Mouse (Mus musculus) T-helper 2 cell (primary cell): ENCODE measurements around the gene Krtcap3.

ENCODE experiments used
- in situ Hi-C: fragments of 300-600 bp; cut with MboI, MseI; formaldehyde crosslinking; loops from one replicate; pipeline ENCODE4 v1.15.1; 2025; ENCODE audit warnings: high pct_unique_total_duplicates

Gene Krtcap3

DNA sequence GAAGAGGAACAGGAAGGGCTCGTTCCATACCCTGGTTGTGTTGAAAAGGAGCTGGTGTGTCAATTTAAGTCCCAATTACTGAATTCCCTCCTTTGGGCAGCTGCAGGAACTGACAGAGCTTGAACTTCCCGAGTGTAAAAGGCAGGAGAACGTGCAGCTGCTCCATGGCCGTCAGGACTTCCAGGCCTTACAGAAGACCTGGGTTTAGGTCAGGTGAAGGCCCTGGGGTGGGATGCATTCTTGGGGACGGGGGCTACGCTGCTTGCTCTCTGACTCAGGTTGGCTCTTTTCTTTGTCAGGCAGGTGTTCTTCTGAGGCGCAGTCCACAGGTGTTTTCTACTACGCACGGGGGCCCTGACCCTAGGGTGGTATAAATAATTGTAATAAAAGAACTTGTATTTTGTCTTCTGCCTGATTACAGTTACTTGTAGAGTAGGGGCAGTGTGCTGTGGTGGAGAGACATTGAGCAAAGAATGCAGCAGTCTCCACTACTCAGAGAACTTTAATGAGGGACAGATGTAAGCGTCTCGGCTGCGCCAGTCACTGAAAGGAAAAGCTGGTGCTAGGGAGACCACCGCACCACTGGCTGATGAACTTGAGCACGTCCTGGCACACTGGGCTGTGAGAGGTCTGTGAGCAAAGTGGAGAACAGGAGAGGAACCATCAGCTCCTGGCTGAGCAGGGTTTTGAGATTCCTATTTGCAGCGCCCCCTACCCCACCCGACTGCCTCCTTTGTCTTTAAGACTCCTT, 1.5 kb downstream of the Krtcap3 start:
- in situ Hi-C loops, result no loop called here

DNA sequence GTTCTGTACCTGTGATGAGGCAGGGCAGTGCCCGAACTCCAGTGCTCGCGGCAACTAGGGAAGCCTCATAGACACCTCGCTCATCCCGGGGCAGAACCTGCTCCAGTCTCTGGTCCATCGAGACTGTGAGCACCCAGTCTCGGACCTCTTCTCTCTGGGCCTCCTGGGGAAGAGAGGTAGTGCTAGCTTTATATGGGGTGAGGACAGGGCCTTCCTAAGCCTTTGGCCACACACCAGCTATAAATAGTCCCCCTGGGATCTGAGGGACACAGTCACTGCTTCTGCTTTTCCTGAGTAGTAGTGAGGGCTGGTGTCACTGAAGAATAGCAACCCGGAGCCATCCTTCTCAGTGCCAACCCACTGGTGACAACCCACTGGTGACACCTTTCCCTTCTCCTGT, 2.3 kb downstream of the Krtcap3 start:
- in situ Hi-C loops, result no loop called here

DNA sequence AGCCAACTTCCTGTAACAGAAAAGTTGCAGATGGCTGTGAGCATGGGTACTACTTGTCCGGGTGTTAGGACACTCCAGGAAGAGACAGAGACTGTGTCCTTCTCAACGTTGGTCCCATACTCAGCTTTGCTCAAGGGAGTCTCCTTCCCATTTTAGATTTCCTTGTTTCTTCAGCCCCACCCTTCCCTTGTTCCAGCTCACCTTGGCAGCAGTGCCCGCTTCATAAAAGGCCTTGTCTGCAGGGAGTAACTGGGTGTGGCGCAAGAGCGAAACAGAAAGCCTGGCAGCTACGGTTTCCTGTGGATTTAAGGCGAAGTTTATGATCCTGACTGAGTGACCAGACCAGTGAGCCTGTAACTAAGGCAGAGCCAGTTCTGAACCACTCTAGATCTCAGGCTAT, 3.0 kb downstream of the Krtcap3 start:
- in situ Hi-C loops, result no loop called here

DNA sequence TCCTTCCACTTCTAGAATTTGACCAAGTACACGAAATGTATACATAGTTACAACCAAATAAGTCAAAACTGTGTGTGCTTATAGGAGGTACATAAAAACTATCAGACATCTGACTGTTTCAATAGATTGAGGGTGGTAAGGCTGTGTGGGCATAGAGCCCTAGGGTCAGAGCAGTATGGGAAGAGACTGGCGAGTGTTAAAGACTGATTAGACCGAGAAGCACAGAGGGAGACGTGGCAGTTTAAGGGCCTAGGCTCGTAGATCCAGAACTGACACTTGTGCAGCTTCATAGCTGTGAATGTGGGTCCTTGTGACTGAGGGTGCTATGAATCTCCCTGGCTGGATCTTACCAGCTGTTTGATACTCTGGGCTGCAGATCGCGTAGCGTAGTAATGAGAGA, 3.4 kb downstream of the Krtcap3 start:
- in situ Hi-C loops, result no loop called here

DNA sequence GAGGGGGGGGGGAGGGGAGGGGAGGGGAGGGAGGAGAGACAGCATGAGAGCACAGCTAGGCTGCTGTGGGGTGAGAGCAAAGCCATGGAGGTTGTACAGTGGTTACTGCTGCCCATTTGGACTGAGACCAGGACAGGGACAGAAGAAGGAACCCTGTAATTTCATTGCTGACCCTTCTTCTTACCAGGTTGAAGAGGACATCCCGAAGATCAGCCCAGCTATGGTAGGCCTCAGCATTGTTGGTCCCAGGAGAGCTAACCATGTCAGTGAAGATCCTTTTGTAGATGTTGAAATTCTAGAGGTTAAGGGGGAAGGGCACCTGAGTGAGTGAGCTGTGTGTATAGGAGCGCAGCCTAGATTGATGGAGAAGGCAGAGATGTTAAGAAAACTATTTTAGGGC, 3.9 kb downstream of the Krtcap3 start:
- in situ Hi-C loops, result no loop called here

DNA sequence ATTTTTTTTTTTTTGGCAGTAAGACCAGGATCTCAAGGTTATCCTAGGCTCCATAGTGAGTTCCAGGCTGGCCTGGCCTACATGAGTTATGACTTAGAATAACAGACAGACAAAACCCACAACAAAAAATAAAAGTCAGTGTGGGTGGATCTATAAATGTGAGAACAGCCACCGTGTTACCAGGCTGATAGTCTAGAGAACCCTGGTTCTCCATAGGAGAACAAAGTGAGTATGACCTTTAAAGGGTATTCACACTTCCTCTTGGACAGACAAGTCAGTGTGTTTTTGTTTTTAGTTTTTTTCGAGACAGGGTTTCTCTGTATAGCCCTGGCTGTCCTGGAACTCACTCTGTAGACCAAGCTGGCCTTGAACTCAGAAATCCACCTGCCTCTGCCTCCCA, 4.5 kb downstream of the Krtcap3 start:
- in situ Hi-C loops, result no loop called here

DNA sequence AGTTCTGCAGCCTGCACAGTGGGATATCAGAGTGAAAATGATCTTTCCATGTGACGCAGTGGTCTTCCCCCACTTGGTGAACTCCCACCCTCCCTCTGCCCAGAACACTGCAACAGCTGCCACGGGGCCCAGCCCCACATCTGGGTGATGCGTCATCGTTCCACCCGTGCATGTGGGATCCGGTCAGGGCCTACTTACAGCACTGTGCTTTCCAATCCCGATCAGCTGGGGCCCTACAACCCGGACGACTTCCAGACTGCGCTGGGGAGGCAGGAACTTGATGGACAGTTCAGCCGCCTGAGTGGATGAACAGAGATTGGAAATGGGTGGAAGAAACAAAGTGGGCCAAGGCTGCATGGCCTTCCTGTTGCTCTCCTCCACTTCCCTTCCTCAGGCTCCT, 6.1 kb downstream of the Krtcap3 start:
- in situ Hi-C loops, result no loop called here

DNA sequence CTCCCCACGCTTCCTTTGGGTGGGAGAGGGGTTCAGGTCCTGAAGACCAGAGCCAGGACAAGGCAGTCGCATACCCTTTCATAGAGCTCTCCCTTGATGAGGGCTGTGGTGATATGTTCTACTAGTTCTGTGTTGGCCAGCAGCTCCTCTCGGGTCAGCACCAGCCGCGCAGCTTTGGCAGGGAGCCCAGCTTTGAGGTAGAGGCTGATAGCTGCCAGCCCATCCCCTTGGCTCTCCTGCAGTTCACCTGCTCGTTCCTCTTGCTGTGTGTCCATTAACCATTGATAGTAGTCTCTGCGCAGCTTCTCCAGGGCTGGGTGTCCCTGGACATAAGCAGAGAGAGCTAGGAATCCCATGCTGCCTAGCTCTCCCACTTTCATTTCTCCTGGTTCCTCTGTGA, 14.6 kb downstream of the Krtcap3 start:
- in situ Hi-C loops, result no loop called here

DNA sequence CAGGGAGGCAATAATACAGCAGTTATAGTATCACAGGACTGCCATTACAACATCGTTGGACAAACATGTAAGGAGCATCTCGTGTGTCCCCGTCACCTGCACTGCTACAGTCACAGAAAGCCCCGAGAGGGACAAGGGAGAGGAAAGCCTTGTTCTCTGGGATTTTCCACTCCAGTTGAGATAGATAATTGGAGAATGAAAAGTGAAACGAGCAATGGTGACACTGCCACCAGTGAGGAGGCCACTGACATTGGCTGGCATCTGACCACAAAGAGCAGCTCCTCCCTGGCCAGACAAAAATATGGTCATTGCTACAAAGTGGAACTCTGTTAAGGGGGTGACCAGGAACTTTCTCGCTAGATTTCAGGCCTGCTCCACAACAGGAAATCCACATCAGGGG, 16.2 kb downstream of the Krtcap3 start:
- in situ Hi-C loops, result no loop called here

DNA sequence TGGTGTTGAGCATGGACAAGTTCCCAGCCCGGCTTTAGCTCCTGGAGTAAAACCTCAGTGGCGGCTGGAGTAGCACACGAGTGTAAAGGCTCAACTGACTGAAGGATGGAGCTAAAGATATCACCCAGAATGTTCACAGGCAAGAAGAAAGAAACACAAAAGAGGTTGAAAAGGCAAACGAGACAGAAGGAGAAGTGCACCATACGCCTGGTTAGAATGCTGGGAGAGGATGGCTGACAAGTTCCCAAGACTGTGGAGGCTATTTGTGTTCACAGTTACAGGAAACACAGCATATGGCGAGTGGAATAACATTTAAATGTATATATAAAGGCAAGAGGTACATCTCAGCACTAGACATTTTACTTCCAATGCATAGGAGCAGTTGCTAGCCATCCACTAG, 21.5 kb downstream of the Krtcap3 start:
- in situ Hi-C loops, result no loop called here

DNA sequence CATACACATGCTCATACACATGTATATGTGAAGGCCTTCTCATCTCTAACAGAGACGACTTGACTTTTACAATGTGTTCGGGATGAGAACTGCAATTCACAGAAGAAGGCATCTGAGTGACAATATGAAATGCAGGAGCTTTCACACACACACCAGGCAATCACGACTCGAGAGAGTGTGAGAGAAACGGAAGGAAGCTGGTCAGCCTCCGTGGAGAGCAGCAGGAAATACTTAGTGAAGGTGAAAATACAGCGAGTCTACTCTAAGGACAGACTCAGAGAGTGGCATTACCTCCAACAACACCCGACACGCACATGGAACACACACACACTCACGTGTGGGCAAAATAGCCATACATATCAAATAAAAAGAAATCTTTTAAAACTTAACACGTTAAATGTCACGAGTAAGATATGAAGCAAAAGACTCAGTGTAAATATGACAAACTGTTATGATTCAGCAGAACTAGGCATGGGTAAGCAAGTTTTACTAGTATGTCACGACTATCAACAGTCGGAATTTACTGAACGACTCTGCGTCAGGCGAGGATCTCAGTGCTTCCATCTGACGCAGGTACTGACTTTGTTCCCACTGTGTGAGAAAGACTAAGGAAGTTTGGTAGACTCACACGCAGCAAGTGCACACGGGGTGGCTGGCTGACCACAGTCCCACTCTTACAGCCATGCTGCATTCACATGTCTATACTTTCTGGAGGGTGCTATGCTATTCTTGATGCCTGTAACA, 27.9 kb downstream of the Krtcap3 start:
- in situ Hi-C loops, result no loop called here

DNA sequence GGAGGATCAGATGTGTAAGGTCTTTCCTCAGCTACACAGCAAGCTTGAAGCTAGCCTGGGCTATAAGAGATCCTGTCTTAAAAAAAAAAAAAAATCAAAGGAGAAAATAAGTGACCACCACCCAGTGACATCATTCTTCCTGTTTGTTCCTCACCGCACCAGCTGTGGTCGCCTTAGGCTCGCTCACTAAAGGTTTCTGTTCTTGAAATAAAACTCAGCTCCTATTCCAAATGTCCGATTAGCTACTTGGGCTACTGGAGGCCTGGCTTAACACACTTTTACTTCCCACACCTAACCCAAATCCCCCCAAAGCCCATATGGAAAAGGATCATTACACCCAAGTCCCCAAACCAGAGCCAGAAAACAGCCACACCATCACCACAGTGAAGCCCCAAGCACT, 36.7 kb downstream of the Krtcap3 start:
- in situ Hi-C loops, result no loop called here

DNA sequence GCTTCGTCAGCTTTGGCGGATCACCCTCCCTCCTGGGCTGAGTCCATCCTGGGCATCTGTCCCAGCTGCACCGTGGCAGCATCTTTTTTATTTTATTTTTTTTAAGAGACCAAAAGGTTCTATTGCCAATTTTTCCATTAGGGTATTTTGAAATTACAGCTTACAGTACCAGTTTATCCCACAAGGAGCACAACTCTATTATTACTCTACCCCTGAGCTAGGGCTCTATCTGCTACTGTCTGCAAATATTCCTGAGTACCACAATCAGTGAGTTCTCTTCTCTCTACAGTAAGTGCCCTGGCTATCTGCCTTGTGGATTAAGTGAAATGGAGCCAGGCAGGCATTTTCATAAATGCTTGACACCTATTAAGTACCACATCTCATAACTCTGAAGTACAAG, 37.2 kb downstream of the Krtcap3 start:
- in situ Hi-C loops, result no loop called here

DNA sequence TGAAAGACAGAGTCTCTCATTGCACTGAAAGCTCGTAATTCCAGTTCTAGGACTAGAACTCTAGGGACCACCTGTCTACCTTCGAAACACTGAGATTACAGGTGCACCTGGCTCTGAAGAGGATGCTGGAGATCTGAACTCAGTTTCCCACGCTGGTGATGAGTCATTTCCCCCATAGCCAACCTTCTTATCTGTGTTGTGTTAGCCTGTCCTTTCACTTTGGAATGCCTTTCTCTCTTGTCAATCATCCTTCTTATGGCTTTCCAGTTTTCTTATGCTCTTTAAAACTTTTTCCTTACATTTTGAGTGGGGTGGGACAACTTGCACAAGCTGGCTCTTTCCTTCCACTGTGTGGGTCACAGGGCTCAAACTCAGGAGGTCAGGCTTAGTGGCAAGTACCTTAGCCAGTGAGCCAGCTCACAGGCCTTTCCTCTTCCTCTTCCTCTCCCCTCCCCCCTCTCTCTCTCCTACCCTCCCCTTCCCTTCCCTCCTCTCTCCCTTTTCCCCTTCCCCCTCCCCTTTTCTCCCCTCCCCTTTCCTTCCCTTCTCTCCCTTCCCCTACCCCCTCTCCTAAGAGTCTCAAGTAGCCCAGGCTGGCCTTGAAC, 38.2 kb downstream of the Krtcap3 start:
- in situ Hi-C loops, result no loop called here

DNA sequence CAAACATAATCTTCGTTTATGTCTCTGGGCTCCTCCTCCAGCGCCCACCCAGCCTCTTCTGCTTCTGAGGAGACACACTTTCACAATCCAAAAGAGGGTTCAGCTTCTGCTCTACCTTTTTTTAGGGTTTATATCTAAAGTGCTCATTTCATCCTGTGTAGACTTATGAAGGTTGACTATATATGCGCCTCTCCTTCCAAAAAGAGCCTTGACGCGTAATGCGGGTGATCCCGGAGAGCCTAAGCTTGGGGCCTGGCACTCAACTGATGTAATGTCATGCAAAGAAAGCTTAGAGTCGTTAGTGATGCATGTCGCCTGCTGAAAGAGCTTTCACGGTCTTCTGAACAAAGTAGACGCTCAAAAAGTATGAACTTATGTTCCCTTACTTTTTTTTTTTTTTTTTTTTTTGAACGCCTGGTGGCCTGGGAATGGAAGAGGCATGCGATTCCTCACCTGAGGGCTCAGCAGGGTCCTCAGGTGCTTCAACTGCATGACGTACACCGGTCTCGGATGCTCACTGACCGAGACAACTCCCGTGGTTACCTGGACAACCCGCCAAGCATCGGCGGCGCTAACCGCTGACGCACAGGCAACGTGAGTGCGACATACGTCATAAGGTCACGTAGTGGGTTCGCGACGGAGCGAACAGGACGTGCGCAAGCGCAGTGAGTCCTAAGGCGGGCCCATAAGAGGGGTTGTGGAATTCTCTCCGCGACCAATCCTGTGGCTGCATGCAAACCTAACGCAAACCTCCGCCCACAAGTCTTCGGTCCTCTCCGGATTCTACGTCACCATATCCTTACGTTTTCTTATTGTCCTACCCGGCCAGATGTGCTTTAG, 39.2 kb downstream of the Krtcap3 start, which contains the start of gene Ift172:
Ift172 (minus strand) TSS at position 596 of the 840 bp plus-strand sequence.
- in situ Hi-C loops, result no loop called here

DNA sequence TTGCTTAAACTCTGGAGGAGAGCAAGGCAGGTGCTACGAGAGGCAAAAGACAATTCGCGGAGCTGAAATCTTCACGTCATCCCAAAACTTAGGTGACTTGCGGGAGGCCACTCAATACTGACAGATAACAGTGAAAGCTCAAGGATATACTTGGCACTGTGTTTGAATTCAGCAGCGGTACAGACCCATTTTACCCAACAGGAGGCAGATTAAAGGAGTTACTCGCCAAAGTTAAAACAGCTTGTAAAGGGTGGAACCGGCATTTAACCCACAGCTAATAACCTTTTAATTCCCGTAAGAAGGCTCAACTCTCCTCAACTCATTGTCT, 39.8 kb downstream of the Krtcap3 start:
- in situ Hi-C loops, result no loop called here

DNA sequence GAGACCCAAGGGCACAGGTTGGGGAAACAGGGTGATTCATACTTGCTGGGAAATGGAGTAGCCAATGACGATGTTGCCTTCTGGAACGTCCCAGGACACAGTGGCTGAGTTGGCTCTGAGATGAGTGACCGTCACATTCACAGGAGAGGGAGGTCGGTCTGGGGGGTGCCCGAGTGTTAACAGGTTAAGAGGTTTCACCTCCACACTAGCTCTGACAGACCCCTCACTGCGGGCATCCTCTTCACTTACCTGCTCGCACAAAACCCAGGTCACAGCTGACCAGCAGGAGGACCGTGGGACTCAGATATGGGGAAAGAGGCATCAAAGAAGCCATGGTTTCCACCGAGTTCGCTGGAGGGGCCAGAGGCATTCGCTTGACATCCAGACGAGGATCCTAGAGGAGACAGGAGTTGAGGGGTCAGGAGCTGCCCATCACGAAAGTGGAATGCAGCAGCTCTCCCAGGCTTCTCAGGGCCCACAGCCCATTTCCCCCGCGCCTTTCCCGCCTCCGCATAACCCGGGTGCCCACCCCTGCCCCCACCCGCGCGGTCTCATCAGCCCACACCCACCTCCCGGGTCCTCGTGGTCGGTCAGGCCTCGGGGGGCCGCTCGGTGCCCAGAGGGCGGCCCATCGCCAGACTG, 43.6 kb downstream of the Krtcap3 start:
- in situ Hi-C loops, result no loop called here

DNA sequence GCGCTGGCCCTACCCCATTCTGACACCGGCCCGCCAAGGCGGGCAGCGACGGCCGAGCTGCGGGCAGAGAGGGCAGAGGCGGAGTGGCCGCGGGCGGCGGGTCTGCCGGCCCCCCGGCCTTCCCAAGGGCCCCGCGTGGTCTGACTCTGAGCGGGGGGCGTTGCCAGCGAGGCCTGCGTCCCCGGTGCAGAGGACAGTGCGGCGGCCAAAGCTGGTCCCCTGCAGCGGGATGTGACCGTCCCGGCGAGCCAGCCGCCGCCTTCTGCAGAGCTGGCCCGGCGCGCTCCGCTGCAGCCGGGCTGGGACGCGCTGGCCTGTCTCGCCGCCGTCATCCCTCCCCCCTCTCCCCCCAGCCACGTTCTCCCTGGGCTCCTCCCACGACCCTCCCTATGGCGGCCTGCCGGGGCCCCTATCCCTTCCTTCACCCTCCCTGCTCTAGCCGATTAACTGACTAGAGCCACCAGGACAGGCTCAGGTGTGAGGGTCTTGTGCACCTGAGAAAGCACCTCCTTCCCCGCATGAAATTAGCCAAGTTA, 44.2 kb downstream of the Krtcap3 start, which contains the start of gene Fndc4:
Fndc4 (minus strand) TSS at position 475 of the 536 bp plus-strand sequence.
- in situ Hi-C loops, result no loop called here

DNA sequence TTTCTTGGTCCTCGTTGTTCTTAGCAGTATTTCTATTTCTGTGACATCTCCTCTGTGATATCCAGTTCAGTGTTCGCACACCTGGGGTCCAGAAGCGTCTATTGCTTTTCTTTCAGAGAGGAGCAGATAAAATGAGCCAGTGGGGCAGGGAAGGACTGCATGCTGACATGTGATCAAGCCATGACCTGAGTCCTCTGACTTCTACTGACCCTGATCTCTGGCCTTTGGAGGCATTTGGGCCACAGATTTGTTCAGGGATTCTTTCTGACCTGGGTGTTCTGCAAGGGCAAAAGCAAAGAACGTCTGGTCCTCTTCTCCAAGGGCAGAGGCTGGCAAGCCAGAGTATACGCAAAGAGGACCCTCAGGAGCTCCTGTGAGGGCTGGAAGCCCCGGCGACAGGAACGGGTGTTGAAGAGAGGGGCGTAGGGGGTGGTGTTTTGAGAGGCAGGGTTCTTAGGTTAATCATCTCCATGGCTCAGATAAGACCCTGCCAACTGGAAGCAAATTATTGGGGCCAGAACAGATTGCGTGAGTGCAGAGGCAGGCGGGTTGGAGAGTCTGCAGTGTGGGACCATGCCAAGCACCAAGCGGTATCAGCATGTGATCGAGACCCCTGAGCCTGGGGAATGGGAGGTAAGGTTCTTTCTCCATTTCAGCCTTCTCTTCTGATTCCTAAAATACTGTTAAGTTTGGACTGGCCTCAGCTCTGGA, 45.7 kb downstream of the Krtcap3 start, which contains the start of gene Gckr:
Gckr (plus strand) TSS at position 397 of the 711 bp plus-strand sequence.
- in situ Hi-C loops, result no loop called here

DNA sequence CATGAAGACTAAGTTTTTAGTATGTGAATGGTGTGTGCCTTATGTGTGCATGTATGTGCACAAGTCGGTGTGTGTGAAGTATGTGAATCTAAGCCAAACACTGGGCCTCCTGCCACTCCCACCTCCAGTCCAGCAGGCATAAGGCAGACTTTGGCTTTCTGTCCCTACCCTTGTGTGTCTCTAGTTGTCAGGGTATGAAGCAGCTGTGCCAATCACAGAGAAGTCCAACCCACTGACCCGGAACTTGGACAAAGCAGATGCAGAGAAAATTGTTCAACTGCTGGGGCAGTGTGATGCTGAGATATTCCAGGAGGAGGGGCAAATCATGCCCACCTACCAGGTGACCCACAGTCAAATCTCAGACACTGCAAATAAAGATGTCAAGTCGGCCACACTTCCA, 46.5 kb downstream of the Krtcap3 start:
- in situ Hi-C loops, result no loop called here
